Mouse (Mus musculus) thymus, postnatal 10 days (tissue): ENCODE data around the gene Trim40.
A peak's percentile ranks its signal among the peaks of the same experiment; 100 is the strongest.

Experiments used
- DNase-seq, 2 experiments: peaks; one replicate each; pipeline ENCODE4 v3.0.0; 2021; ENCODE audit warnings: low spot score in 2 of 2

Gene Trim40

DNA sequence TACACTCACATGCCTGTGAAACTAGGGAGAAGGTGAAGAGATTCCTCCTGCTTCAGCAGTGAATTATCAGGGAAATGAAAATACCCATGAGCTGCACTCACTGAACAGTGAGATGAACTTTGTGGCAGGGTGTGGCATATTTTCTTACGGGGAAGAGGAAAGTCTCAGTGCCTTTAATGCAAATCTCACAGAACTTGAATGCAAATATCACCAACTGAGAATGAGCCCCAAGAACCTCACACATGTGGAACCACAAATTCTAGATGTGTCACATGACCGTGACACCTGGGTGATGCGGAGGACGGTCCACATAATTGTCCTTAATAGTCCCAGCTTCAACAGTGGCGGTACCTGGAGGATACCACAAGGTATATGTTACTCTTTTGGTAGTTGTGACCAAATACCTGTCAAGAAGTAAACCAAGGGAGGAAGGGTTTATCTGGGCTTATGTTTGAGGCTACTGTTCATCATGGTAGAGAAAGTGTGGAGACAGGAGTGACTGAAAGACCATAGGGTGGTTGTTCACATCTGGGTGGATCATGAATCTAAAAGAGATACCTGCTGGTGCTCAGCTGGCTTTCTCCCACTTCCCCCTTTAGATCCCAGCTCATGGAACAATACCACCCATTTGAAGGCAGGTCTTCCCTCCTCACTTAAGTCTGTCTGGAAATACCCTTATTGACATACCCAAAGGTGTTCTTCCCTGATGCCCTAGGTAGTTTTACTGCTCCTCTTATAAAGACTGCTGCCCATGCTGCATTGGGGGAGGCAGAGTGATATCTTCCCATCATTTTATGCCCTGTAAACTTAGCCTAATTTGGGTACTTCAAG, at the start of gene Trim40:
Trim40 (minus strand) TSS at position 51 of the 831 bp plus-strand sequence.
- no peak for DNase-seq

DNA sequence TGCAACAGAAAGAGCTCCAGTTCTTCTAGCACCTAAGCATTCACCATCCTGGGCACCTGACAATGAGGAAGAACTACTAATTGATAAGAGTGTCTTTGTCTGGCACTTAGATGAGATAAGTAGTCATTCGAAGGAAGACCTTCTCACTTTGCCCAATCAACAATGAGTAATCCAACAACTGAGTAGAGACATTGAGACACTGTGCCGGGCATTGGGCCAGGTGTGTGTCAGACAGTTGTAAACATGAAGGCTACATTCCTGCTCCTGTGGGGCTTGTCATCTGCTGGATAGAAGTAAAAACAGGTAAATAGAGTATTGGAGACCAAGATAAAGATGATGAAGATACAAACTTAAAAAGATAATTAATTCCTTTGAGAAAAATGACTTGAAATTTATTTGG, 48.1 kb upstream of the Trim40 start:
- DNase-seq: no peak

DNA sequence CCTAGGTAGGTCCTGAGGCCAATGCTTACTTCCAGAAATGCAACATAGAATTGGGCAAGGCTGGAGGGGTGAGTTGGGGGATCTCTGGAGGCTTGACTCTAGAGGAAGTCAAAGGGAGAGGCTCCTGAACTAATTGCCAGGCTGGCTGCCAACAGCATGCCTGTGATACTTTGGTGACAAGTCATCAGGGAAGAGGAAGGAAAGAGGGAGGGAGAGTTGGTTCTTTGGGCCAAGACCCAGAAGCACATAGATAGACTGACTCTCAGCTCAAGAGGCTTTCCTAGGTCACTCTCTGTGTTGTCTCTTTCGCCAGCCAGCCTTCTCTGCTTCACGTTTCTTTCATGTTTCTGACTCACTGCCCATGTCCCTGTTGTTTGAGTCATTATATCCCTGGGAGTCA, 41.9 kb upstream of the Trim40 start:
- no peak for DNase-seq

DNA sequence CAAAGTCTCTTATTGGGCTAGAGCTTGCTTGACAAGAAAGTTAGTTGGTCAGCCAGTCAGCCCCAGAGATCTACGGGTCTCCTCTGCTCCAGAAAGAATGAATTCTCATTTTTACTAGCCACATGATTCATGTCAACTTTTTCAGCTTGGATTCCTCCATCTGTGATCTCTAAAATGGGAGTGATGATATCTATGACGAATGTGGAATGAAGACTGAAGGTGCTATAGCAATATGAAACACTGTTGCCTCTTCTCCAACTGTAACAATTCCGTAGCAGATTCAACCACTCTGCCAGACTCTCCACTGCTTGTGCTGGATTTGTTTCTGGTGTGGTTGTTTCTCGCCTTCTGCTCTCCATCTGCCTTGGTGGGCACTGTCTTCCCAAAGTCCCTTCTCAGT, 41.2 kb upstream of the Trim40 start:
- DNase-seq: no peak

DNA sequence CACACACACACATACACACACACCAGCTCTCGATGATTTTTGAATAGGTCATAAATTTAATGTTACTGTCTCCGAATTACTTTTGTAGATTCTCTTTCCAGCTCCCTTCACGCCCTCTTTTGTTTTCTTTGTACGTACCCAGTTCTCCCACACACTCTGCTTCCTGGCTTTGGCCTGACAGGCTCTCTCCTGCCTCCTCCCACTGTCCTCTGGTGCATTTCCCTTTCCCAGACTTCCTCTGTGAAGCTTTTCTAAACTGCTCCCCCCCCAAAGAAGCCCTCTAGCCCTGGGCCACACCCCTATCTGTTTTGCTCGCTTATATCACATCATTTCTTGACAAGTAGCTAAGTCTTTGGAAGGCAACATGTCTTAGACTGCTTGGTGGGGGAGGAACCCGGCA, 40.3 kb upstream of the Trim40 start:
- DNase-seq: no peak

DNA sequence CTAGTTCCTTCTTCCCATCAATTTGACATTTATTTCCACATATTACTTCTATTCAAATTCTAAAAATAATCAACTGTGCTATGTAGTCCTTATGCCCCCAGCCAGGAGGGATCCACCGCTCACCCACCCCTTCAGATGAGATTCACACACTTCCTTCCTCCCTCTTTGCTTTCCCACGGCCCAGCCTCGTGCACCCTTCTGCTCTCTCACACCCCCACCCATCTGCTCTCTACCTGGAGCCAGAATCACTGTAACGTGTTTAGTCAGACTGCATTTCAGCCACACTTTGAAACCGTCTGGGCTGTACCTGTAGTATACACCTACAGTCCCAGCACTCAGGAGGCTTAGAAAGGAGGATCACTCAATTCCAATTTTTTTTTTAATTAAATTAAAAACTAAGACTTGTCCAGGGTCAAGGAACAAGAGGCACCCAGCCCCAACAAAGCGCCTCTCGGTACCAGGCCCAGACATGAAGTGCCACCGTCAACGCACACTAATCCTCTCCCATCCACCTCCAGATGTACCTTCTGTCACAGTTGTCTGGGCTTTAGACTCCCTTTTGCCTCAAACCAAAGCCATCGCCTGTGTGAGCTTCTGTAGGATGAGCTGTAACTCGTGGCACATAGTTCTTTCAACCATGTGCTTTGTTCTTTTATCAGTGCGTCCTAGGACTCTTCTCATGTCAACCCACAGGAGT, 39.5 kb upstream of the Trim40 start:
- DNase-seq: no peak

DNA sequence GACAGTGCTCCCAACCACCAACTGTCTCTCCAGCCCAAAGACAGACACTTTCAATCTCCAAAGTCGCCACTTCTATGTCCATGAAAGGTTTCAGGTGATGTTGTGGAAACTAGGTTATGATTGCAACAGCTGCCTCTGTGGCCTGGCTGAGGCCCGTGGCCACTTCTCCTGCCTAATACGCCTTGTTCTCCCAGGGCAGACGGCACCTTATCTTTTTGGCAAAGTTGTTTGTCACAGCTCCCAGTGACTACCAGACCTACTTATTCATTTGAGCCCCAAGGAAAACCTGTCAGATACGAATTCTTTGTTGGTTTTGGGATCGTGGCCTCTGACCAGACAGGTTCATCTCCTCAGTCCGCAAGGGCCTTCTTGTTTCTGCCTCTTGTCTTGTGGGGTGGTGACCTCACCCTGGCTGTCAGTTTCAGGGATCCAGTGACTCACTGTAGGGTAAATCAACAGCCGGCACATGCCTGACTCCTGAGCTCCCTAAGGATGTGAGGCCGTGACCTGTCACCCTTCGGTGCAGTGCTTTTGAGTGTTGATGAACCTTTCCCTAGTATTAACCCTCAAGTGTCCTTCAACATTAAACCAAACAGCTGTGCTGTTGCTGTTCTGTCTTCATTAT, 37.7 kb upstream of the Trim40 start:
- no peak for DNase-seq

DNA sequence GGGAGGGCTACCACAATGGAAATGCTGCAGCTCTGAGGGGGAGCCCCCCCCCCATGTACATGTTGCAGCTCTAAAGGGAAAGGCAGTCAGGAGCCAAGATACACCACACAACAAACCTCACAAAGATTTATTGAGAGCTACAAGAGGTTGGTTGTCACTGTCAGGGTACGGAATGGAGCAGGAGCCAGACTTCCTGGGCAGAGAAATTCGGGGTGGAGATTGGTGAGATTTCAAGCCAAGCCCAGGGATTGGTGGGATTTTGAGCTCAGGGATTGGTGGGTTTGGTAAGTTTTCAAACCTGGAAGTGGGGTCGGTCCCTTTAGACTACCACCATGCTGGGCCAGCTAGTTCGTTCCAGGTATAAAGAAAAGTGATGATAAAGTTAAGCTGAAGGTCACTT, 33.6 kb upstream of the Trim40 start:
- DNase-seq: no peak

DNA sequence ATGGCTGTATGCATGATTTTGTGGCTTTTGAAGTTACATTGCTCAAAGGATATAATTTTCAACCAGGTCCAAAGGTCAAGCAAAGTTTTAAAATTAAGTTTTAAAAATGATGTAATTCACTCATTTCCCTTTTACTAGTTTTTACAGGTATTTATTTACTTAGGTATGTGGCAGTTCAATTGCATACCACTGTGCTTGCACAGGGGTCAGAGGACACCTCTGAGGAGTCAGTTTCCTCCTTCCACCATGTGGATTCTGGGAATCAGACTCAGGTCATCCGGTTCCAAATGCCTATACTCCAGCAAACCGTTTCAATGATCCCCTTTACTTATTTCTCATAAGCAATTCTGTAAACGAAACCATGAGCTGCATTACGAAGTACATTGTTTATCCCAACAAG, 32.8 kb upstream of the Trim40 start:
- no peak for DNase-seq

DNA sequence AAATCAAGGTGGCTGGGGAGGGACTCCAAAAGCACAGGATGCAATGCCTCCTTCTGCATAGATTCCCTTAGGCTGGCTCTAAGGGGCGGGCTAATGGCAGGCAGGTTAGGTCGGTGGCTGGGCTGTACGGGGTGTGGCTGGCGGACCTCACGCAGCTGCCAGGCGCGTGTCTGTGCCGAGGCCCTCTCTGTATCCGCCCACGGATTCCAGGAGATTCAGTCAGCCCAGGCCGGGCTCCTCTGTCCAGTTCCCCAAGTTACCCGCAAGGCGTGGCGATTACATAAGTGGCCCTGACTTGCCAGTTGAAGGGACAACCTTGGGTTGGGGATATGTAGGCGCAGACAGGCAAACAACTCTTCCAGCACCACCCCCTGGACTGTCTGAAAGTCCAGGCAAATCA, 30.3 kb upstream of the Trim40 start:
- DNase-seq: no peak

DNA sequence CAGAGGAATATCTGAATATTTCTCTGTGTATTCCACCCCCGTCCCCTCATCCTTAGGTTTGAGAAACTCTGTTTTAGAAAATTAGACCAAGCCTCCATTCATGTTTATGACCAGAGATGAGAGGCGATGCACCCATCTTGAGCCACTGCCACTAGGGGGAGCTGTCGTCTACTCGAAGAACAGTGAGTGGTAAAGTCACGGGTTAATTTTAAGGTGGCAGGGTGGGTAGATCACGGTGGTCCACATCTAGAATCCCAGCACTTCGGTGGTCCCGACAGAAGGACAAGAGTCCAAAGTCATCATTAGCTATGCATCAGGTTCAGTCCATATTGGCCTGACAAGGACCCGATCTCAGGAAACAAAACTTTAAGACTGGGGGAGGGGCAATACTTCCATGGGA, 25.2 kb upstream of the Trim40 start:
- DNase-seq: peak; percentile 27 to 78

DNA sequence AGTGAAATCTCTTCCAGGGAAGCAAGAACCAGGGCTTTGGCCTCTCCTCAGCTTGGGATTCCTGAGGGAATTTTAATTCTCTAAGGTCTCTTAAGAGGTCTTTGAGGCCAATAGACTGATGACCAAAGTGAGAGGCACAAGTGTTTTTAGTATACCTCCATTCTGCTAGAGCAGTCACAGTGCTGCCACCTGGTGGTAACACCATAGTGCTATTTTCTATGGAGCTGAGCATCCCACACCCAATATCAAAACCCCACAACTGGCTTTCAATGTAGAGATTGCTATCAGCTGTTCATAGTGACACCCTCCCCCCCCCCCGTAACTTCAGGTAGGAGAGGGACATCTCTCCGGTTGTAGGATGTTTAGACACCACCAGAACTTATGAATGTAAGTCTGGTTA, 24.2 kb upstream of the Trim40 start:
- peak; percentile 39 to 81 for DNase-seq

DNA sequence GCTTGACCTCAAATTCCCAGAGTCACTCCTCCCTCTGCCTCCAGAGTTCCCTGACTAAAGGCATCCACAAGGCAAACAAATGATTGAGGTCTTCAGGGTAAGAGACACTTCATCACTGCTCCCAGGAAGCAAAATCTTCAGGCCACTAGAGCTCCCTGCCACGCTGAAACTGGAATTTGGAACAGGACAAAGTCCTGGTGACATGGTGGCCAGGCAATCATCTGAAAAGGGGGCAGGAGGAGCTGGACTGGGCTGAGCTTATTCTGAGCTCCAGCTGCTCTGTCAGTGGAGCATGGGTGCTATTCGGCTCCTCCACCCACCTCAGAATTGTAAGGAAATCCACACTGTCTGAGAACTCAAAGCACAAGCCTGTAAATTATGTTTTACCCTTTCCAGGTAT, 22.1 kb upstream of the Trim40 start:
- DNase-seq: no peak

DNA sequence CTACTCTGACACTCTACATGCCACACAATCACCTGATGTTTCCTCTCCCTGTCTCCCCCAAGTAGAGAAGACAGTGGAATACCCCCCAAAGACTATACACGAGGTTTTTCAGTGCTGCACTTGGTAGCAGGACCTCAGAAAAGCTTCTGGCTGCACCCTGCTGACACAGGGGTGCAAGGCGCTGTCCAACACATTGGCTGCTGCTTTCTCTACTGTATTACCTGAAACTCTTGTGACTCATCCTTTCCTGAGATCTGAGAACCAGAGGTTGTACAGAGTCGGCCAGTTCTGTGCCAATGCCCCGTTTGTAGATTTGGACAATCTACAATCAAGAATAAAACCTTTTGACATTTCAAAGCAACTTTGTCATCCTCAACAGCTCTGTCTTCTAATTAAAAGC, 19.9 kb upstream of the Trim40 start:
- DNase-seq: no peak

DNA sequence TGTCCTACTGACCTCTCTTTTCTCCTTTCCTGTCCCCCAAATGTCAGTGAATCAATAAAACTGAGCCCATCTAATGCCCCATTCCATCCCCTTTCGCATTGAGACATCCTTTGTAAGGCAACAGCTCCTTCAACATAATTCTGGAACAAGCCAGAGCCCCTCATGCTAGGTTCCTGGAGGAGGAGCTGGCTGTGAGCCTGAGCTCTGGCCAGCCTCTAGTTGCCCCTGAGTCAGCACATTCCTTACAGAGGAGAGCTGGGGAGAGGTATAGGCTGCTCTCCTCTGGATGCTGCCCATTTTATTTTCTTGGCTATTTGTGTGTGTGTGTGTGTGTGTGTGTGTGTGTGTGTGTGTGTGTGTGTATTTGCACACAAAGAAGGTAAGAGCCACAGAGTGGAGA, 18.3 kb upstream of the Trim40 start:
- DNase-seq: no peak

DNA sequence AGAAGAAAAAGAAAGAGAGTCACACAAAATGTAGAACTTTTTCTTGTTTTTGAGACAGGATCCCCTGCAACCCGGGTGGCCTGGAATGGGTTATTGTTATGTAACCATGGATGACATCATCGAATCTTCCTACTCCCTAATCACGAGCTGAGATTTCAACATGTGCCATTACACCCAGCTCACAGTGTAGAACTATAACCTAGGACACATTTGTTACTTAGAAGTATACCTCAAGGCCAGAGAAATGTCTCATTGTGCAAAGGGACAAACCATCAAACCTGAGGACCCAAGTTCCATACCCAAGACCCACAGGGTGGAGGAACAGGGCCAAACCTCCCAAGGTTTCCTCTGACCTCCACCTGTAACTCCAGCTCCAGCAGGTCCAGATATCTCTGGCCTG, 13.7 kb upstream of the Trim40 start:
- DNase-seq: no peak

DNA sequence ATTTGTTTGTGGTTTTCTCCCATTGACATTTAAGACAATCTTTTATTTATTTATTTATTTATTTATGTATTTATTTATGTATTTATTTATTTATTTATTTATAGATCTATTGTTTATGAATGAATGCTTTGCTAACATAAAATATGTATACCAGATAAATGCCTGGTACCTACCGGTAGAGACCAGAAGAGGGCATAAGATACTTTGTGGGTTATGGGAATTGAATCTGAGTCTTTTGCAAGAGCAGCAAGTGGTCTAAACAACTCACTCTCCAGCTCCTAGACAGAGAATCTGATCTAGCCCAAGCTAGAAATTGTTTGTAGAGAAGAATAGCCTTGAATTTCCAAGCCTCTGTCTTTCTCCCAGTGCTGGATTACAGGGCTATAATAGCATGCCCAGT, 10.8 kb upstream of the Trim40 start:
- no peak for DNase-seq

DNA sequence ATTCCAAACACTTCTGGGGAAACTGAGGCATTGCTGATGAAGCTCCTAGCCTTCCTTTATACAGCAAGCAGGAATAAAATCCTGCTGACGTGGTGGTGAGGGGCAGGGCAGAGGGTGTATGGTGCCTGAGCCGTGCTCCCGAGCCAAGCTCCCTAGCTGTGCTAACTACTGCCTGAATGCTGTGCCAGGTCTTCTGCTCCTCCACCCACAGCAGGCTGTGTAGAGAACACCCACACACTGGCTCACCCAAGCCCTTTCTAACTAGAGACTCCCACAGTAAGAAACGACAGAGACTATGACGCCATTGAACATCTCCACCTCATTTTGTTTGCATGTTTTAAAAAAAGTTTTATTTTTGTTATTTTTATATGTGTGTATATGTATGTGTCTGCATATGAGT, 10.1 kb upstream of the Trim40 start:
- DNase-seq: no peak

DNA sequence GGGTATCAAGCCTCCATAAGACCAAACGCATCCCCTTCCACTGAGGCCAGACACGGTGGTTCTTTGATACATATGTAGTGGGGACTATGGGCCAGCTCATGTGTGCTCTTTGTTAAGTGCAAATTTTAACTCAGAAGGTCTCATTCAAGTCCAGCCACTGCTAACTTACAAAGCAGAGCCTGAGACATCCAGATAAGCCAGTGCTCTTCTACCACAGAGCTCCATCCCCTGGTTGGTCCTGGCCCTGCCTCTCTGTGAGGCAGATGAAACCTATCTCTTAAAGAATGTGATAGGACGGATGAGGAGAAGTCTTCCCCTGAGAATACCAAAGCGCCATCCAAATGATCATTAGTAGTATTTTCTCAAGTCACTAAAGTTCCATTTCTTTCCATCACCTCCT, 9.5 kb upstream of the Trim40 start:
- no peak for DNase-seq

DNA sequence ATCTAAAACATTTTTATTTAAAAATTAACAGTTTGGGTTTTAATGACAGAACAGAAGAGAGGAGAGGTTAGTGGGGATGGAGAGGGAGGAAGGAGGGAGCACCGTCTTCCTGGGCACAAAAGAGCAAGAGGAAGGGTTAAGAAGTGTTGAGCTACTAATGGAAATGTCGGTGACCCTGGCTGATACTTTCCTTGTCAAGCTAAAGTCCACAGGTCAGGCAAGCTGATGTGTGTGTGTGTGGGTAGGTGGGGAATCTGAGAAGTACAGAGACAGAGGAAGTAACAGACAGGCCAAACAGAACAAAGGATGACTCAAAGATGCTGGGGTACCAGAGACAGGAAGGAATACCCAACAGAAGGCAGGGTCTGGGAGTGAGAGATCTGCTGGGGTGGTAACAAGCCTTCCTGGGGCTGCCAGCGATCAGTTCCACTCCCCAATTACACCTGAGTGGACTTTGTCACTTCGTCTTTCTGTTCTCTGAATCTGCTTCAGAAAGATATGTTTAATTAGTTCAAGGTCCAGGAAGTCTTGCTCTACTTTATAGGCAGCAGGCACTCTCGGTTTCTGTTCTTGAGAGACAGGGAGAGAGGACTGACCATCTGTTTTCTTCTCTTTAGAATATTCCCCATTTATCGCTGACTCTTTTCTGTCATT, 7.8 kb upstream of the Trim40 start, which contains the start of gene Trim31:
Trim31 (plus strand) TSS at position 567 of the 654 bp plus-strand sequence.
- DNase-seq: no peak

DNA sequence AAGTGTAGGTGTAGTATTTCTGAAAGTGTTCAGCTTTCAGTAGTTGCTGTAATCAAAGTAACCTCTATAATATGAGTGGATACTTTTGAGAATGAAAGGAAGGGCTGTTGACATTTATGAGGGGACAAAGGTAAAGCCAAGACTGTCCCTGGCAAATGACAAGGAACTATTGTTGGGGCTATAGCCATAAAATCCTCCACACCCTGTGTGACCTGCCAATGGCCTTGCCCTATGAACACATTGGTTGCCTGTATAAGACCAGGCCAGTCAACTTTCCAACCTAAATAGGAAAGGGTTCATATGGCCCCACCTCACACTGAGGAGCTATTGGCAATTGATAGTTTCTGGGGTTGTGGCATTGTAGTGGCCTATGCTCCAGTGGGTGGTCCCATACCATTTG, 7.1 kb upstream of the Trim40 start:
- DNase-seq: no peak

DNA sequence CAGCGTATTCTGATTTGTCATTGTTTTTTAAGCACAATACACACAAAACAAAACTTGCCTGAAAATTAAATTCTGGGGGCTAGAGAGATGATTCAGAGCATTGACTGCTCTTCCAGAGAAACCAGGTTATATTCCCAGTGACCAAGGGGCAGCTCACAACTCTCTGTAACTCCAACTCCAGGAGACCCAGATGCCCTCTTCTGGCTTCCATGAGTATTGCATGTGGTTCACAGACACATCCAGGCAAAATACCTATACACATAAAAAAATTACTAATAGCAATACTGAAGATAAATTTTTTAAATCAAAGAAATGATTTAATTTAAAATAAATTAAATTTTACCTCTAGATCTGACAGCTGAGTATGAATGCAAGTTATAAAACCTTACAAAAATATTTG, 6.7 kb upstream of the Trim40 start:
- DNase-seq: no peak
